In genomic region chr6:118833049-118833448, GRCm38 (mm10) we compare ENCODE assay signal across 29 mouse cellular contexts.
DNase-seq lines count a peak whose midpoint lies in the region; ATAC-seq and TF ChIP-seq lines count a peak whose summit lies in the region.
"Had no signal": no experiment of that assay in that cellular context is flagged by ENCODE, and none has a peak within 500 bp of the region (broad histone marks: within the 10 kb centered on the region; RNA-seq: fewer than 3 reads in every experiment).

No protein-coding gene starts in this region.

- peaks cover 67% of the 10 kb centered on the region for H3K4me1 ChIP-seq in liver, embryonic 12.5 days
- H3K4me1 ChIP-seq in liver, postnatal 0 days (ENCODE audit: insufficient read depth): 0 out of 2 replicates have a peak, but pooled peaks cover 6% of the 10 kb centered on the region

- H3K36me3 ChIP-seq in liver, embryonic 12.5 days: no peaks in the 10 kb centered on the region
- H3K36me3 ChIP-seq in liver, postnatal 0 days (replicated peaks; ENCODE audit: insufficient read depth, low read length): no peaks in the 10 kb centered on the region
- H3K36me3 ChIP-seq: heart, embryonic 12.5 days; limb, embryonic 13.5 days had no signal

- WGBS in liver, embryonic 12.5 days (ENCODE audit: insufficient replicate concordance): 31% methylated on average over 6 of the region's 7 CpGs
- 51% methylated on average over 7 of the region's 7 CpGs for WGBS in liver, postnatal 0 days (ENCODE audit: insufficient replicate concordance)

- no peak for TF ChIP-seq EP300 in liver, postnatal 0 days (IDR thresholded peaks at IDR 0.05; ENCODE audit: low read depth)

- TF ChIP-seq CTCF in liver, postnatal 0 days (IDR thresholded peaks at IDR 0.05; ENCODE audit: low read depth): no peak

- no peak overlapping the region for H3K9ac ChIP-seq in liver, embryonic 12.5 days
- H3K9ac ChIP-seq in liver, postnatal 0 days (replicated peaks): no peak overlapping the region
- H3K9ac ChIP-seq: heart, embryonic 12.5 days; hindbrain, embryonic 14.5 days; limb, embryonic 13.5 days had no signal

- no peak overlapping the region for H3K4me3 ChIP-seq in liver, embryonic 12.5 days
- H3K4me3 ChIP-seq in liver, postnatal 0 days (ENCODE audit: low read depth, low read length): no peak overlapping the region
- H3K4me3 ChIP-seq: heart, embryonic 12.5 days; left cerebral cortex, adult 2 months; limb, embryonic 13.5 days had no signal

- no peaks in the 10 kb centered on the region for H3K9me3 ChIP-seq in liver, embryonic 12.5 days (replicated peaks)
- H3K9me3 ChIP-seq in liver, postnatal 0 days (ENCODE audit: low read length): no peaks in the 10 kb centered on the region
- H3K9me3 ChIP-seq: heart, embryonic 12.5 days; limb, embryonic 13.5 days had no signal

- H3K27me3 ChIP-seq in liver, embryonic 12.5 days (replicated peaks): no peaks in the 10 kb centered on the region
- no peaks in the 10 kb centered on the region for H3K27me3 ChIP-seq in liver, postnatal 0 days (ENCODE audit: insufficient read depth, low read length)
- H3K27me3 ChIP-seq: heart, embryonic 12.5 days; limb, embryonic 13.5 days had no signal

- peak; percentile 55 for ATAC-seq in liver, embryonic 12.5 days
- peak; percentile 43 for ATAC-seq in liver, postnatal 0 days
- ATAC-seq: forebrain, embryonic 14.5 days; intestine, postnatal 0 days had no signal

- peak overlapping the region; percentile 33; the same call in 1 of the 2 replicates for H3K27ac ChIP-seq in liver, embryonic 12.5 days
- H3K27ac ChIP-seq in liver, postnatal 0 days (ENCODE audit: low read depth): no peak overlapping the region
- H3K27ac ChIP-seq: hindbrain, embryonic 14.5 days; left cerebral cortex, adult 2 months; limb, embryonic 13.5 days had no signal

- 0 out of 2 replicates have a peak overlapping the region, but pooled peaks have one; percentile 3 for H3K4me2 ChIP-seq in liver, embryonic 12.5 days
- no peak overlapping the region for H3K4me2 ChIP-seq in liver, postnatal 0 days (ENCODE audit: low read depth, low read length)
- H3K4me2 ChIP-seq: heart, embryonic 12.5 days; hindbrain, embryonic 14.5 days; limb, embryonic 13.5 days had no signal

- peak; percentile 30 for DNase-seq in lung, postnatal 36 days
- DNase-seq in lung, postnatal 4 days: no peak
- no peak for DNase-seq in liver, postnatal 0 days
- no peak for DNase-seq in cerebellum, adult 9-10 months
- no peak for DNase-seq in right cerebral cortex, postnatal 36 days (ENCODE audit: low spot score in 2 of 2)
- DNase-seq in embryo, embryonic 9.5 days (ENCODE audit: extremely low spot score): no peak
- DNase-seq: adrenal gland, postnatal 25 days; cerebellum, adult 18-20 months; cerebellum, postnatal 25 days; gastrocnemius, postnatal 36 days; heart, adult 18-20 months; heart, postnatal 10 days; kidney, adult 9 months; kidney, postnatal 10 days; layer of hippocampus, adult 9-11 months; lung, adult 2 months; midbrain, embryonic 14.5 days; retina, postnatal 1 day; right cerebral cortex, postnatal 25 days; spleen, adult 18-20 months; thymus, adult 2 months; thymus, postnatal 36 days had no signal
